Mouse (Mus musculus): ENCODE data around the gene Serpinf1.

GRCm38 (mm10) chr11:75470675-75471074 is 48.2 kb upstream of the Serpinf1 start:
- TF ChIP-seq ZNF384 (IDR thresholded peaks at IDR 0.05; ENCODE audit: low read depth, low read length) = no peak
- TF ChIP-seq MAFK (IDR thresholded peaks at IDR 0.05; ENCODE audit: insufficient read depth, low read depth, low read length) = no peak
